Comparison of ENCODE assay signal across 8 mouse cellular contexts in genomic region chr5:123344963-123345852, GRCm38 (mm10). TPM values are rescaled to one million over a fixed set of nuclear protein-coding genes. Genes with fewer than 3 reads are reported as not detected.
DNase-seq lines count a peak whose midpoint lies in the region; ATAC-seq and TF ChIP-seq lines count a peak whose summit lies in the region.

No protein-coding gene starts in this region.

- DNase-seq in 416B (ENCODE audit: low read depth): peak; percentile 65
- peak; percentile 80 for DNase-seq in adrenal gland, postnatal 14 days
- DNase-seq in embryonic facial prominence, embryonic 14.5 days (ENCODE audit: low spot score): peak; percentile 80
- peak; percentile 73 for DNase-seq in kidney, postnatal 0 days (ENCODE audit: low spot score)
- DNase-seq in testis, postnatal 14 days (ENCODE audit: low spot score): peak; percentile 44

- no peak for TF ChIP-seq CTCF in kidney, postnatal 0 days (IDR thresholded peaks at IDR 0.05; ENCODE audit: low read depth)

- no peaks in the 10 kb centered on the region for H3K9me3 ChIP-seq in embryonic facial prominence, embryonic 14.5 days (ENCODE audit: control insufficient read depth, low read length)
- no peaks in the 10 kb centered on the region for H3K9me3 ChIP-seq in heart, embryonic 12.5 days (replicated peaks)
- no peaks in the 10 kb centered on the region for H3K9me3 ChIP-seq in kidney, postnatal 0 days (replicated peaks; ENCODE audit: low read length)
- H3K9me3 ChIP-seq in liver, embryonic 16.5 days (replicated peaks; ENCODE audit: control insufficient read depth, low read length): no peaks in the 10 kb centered on the region
- H3K9me3 ChIP-seq in neural tube, embryonic 13.5 days: no peaks in the 10 kb centered on the region

- under 1% methylated on average over 47 of the region's 87 CpGs for WGBS in embryonic facial prominence, embryonic 14.5 days
- WGBS in heart, embryonic 12.5 days: under 1% methylated on average over 77 of the region's 87 CpGs
- WGBS in kidney, postnatal 0 days: under 1% methylated on average over 85 of the region's 87 CpGs
- WGBS in liver, embryonic 16.5 days (ENCODE audit: insufficient replicate concordance): under 1% methylated on average over 74 of the region's 87 CpGs
- under 1% methylated on average over 59 of the region's 87 CpGs for WGBS in neural tube, embryonic 13.5 days

- peak overlapping the region; percentile 95 for H3K9ac ChIP-seq in embryonic facial prominence, embryonic 14.5 days (ENCODE audit: low read depth, low read length)
- H3K9ac ChIP-seq in heart, embryonic 12.5 days: peak overlapping the region; percentile 98
- peak overlapping the region; percentile 97 for H3K9ac ChIP-seq in kidney, postnatal 0 days (ENCODE audit: low read depth, low read length)
- peak overlapping the region; percentile 84 for H3K9ac ChIP-seq in liver, embryonic 16.5 days (ENCODE audit: low read depth, low read length)
- H3K9ac ChIP-seq in neural tube, embryonic 13.5 days: peak overlapping the region; percentile 89

- H3K4me1 ChIP-seq in embryonic facial prominence, embryonic 14.5 days (ENCODE audit: control insufficient read depth, insufficient read depth, low read length): peaks cover 19% of the 10 kb centered on the region
- H3K4me1 ChIP-seq in heart, embryonic 12.5 days (replicated peaks): peaks cover 35% of the 10 kb centered on the region
- H3K4me1 ChIP-seq in kidney, postnatal 0 days (replicated peaks; ENCODE audit: insufficient read depth, low read length): peaks cover 10% of the 10 kb centered on the region; the same call in 1 of the 2 replicates
- H3K4me1 ChIP-seq in liver, embryonic 16.5 days (ENCODE audit: control insufficient read depth, low read depth, low read length): peaks cover 15% of the 10 kb centered on the region
- peaks cover 42% of the 10 kb centered on the region for H3K4me1 ChIP-seq in neural tube, embryonic 13.5 days (replicated peaks)

- peak; percentile 41 for ATAC-seq in embryonic facial prominence, embryonic 14.5 days (ENCODE audit: low read depth)
- peak; percentile 58 for ATAC-seq in heart, embryonic 12.5 days (ENCODE audit: insufficient number of reproducible peaks, low FRiP score)
- no peak for ATAC-seq in kidney, postnatal 0 days (replicated peaks; ENCODE audit: low FRiP score, low read depth)
- peak; percentile 20; the same call in 1 of the 2 replicates for ATAC-seq in liver, embryonic 16.5 days (ENCODE audit: low read depth)
- peak; percentile 40 for ATAC-seq in neural tube, embryonic 13.5 days (ENCODE audit: low read depth)

- H3K4me2 ChIP-seq in embryonic facial prominence, embryonic 14.5 days (ENCODE audit: low read depth, low read length): peak overlapping the region; percentile 92
- peak overlapping the region; percentile 92 for H3K4me2 ChIP-seq in heart, embryonic 12.5 days
- H3K4me2 ChIP-seq in kidney, postnatal 0 days (ENCODE audit: low read length): peak overlapping the region; percentile 95
- H3K4me2 ChIP-seq in liver, embryonic 16.5 days (ENCODE audit: low read depth, low read length): peak overlapping the region; percentile 94
- H3K4me2 ChIP-seq in neural tube, embryonic 13.5 days: peak overlapping the region; percentile 89

- H3K4me3 ChIP-seq in embryonic facial prominence, embryonic 14.5 days (ENCODE audit: low read depth, low read length): peak overlapping the region; percentile 94
- peak overlapping the region; percentile 75 for H3K4me3 ChIP-seq in heart, embryonic 12.5 days
- H3K4me3 ChIP-seq in kidney, postnatal 0 days (replicated peaks; ENCODE audit: low read depth, low read length): peak overlapping the region; percentile 97
- peak overlapping the region; percentile 85 for H3K4me3 ChIP-seq in liver, embryonic 16.5 days (ENCODE audit: low read depth, low read length)
- peak overlapping the region; percentile 63 for H3K4me3 ChIP-seq in neural tube, embryonic 13.5 days

- no peaks in the 10 kb centered on the region for H3K27me3 ChIP-seq in embryonic facial prominence, embryonic 14.5 days (replicated peaks; ENCODE audit: control insufficient read depth, insufficient read depth, low read length)
- H3K27me3 ChIP-seq in heart, embryonic 12.5 days (replicated peaks): no peaks in the 10 kb centered on the region
- H3K27me3 ChIP-seq in kidney, postnatal 0 days (ENCODE audit: insufficient read depth, low read length): no peaks in the 10 kb centered on the region
- H3K27me3 ChIP-seq in liver, embryonic 16.5 days (ENCODE audit: control insufficient read depth, insufficient read depth, low read depth, low read length): no peaks in the 10 kb centered on the region
- H3K27me3 ChIP-seq in neural tube, embryonic 13.5 days: no peaks in the 10 kb centered on the region

- peak overlapping the region; percentile 99 for H3K27ac ChIP-seq in embryonic facial prominence, embryonic 14.5 days (replicated peaks; ENCODE audit: low read depth, low read length)
- H3K27ac ChIP-seq in heart, embryonic 12.5 days (ENCODE audit: poor library complexity, severe bottlenecking): peak overlapping the region; percentile 97
- H3K27ac ChIP-seq in kidney, postnatal 0 days: peak overlapping the region; percentile 99
- peak overlapping the region; percentile 78 for H3K27ac ChIP-seq in liver, embryonic 16.5 days (ENCODE audit: low read length)
- peak overlapping the region; percentile 99 for H3K27ac ChIP-seq in neural tube, embryonic 13.5 days (replicated peaks)

- H3K36me3 ChIP-seq in embryonic facial prominence, embryonic 14.5 days (ENCODE audit: control insufficient read depth, insufficient read depth, low read length): peaks cover 6% of the 10 kb centered on the region; the same call in 1 of the 2 replicates
- peaks cover 4% of the 10 kb centered on the region; the same call in 1 of the 2 replicates for H3K36me3 ChIP-seq in heart, embryonic 12.5 days
- H3K36me3 ChIP-seq in kidney, postnatal 0 days (ENCODE audit: insufficient read depth, low read length): no peaks in the 10 kb centered on the region
- no peaks in the 10 kb centered on the region for H3K36me3 ChIP-seq in liver, embryonic 16.5 days (ENCODE audit: control insufficient read depth, insufficient read depth)
- H3K36me3 ChIP-seq in neural tube, embryonic 13.5 days: no peaks in the 10 kb centered on the region; the same call in 1 of the 2 replicates

RNA-seq across cellular contexts. Expression of gene Bcl7a, which starts 1.6 kb away (rescaled TPM):
- total RNA-seq in adrenal gland, postnatal 14 days (2021): 11.9 and 16.1 TPM in 2 replicates
- polyA plus RNA-seq in embryonic facial prominence, embryonic 14.5 days (2014; fragmentation: Nextera tagmentation; extraction: Ambion mirVana): 19.1 and 19.7 TPM in 2 replicates
- 16.3 and 16.6 TPM in 2 replicates for polyA plus RNA-seq in heart, embryonic 12.5 days (2016; fragmentation: Nextera tagmentation; extraction: Ambion mirVana)
- 27.4 and 29.9 TPM in 2 replicates for polyA plus RNA-seq in kidney, postnatal 0 days (2015; fragmentation: Nextera tagmentation; extraction: Ambion mirVana)
- polyA plus RNA-seq in liver, embryonic 16.5 days (2015; fragmentation: Nextera tagmentation; extraction: Ambion mirVana): 5.5 and 6.0 TPM in 2 replicates
- polyA plus RNA-seq in neural tube, embryonic 13.5 days (2015; fragmentation: Nextera tagmentation; extraction: Ambion mirVana): 47.4 and 52.6 TPM in 2 replicates

RNA-seq across cellular contexts. Expression of gene Mlxip, which starts 49.4 kb away (rescaled TPM):
- 24.8 and 31.8 TPM in 2 replicates for total RNA-seq in adrenal gland, postnatal 14 days (2021)
- 17.7 and 18.8 TPM in 2 replicates for polyA plus RNA-seq in embryonic facial prominence, embryonic 14.5 days (2014; fragmentation: Nextera tagmentation; extraction: Ambion mirVana)
- 14.2 TPM in 2 replicates for polyA plus RNA-seq in heart, embryonic 12.5 days (2016; fragmentation: Nextera tagmentation; extraction: Ambion mirVana)
- 13.8 and 14.9 TPM in 2 replicates for polyA plus RNA-seq in kidney, postnatal 0 days (2015; fragmentation: Nextera tagmentation; extraction: Ambion mirVana)
- 3.6 and 3.9 TPM in 2 replicates for polyA plus RNA-seq in liver, embryonic 16.5 days (2015; fragmentation: Nextera tagmentation; extraction: Ambion mirVana)
- polyA plus RNA-seq in neural tube, embryonic 13.5 days (2015; fragmentation: Nextera tagmentation; extraction: Ambion mirVana): 23.5 and 28.4 TPM in 2 replicates
